Mouse (Mus musculus): ENCODE data around the gene Nrd1.

DNA sequence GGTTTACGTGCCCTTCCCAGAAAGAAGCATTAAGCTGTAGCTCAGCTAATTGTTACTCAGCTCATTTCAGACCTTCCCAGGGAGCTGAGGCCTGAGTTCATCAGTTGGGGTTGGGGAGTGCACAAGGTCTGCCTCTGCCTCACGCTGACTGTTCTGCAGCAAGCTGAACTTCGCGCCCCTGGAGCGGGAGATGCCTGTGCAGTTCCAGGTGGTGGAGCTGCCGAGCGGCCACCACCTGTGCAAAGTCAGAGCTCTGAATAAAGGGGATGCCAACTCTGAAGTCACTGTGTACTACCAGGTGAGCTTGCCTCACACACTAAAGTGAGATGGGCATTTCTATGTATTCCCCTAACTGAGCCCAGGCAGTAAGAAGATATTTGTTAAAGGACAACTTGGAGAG lies 55.9 kb downstream of the Nrd1 start:
- no peak for TF ChIP-seq GATA1 (IDR thresholded peaks at IDR 0.05; ENCODE audit: low read length)
- no peak for TF ChIP-seq TAL1 (IDR thresholded peaks at IDR 0.05; ENCODE audit: low read length)

Data from erythroblast, embryonic 14.5 days (primary cell).